Mouse (Mus musculus) pancreas, adult 10 weeks (tissue): ENCODE results near the gene Inpp5e. TPM values are rescaled to one million over a fixed set of nuclear protein-coding genes. Genes with fewer than 3 reads are reported as not detected.

ENCODE experiments used
- polyA plus RNA-seq: library from polyadenylated mRNA; stranded (reverse); fragments of 350-450 nt; fragmentation: Illumina TruSeq; extraction: RNeasy Lipid Tissue Mini Kit (QIAGEN cat#74804); gene quantifications from one replicate; pipeline ENCODE4 v1.2.3, GENCODE M21; 2015; ENCODE audit warnings: low read depth, low replicate concordance; ENCODE audit not compliant: insufficient read depth

Gene Inpp5e
- polyA plus RNA-seq, result 4.4 TPM

DNA sequence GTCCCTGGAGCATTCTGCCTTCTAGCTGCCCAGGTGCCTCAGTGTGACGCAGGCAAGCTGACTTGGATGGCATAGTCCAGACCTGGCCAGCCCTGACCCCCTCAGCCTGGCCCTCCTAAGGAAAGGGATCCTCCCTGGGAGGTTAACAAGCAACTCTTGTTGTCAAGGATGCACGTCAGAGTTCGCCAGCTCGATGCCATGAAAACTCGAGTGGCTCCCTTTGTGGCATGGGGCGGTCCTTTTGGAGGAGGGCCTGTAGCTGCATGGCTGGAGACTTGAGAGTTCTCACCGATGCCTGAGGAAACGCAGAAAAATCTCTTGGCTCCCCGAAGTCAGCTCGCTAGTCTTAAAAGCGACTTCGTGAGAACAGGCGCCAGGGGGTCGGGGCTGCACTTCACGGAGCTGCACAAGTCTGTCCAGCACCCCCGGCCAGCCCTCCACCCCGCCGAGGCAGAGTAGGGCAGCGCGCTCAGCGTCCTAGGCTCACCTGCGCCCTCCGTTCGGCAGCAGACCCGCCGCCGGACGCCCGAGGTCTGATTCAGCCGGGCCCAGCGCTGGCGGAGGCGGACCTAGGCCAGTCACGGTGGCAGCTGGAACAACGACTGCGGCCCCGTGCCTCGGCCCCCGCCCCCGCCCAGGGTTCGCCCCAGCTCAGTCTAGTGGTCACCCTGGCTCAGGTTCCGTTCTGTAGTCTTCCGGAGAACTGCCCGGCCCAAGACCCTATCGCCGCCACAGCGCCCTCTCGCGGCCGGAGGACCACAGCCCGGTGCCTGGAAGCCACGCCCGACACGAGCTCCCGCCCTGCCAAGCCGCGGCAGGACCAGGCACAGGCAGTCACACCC, at the start of gene Inpp5e:
Inpp5e (minus strand) TSS at position 689 of the 842 bp plus-strand sequence.

GRCm38 (mm10) chr2:26444946-26445665, 36.1 kb upstream of the Inpp5e start, which contains the start of gene Sec16a:
Gene Sec16a, minus strand, starts transcription at chr2:26445216.

DNA sequence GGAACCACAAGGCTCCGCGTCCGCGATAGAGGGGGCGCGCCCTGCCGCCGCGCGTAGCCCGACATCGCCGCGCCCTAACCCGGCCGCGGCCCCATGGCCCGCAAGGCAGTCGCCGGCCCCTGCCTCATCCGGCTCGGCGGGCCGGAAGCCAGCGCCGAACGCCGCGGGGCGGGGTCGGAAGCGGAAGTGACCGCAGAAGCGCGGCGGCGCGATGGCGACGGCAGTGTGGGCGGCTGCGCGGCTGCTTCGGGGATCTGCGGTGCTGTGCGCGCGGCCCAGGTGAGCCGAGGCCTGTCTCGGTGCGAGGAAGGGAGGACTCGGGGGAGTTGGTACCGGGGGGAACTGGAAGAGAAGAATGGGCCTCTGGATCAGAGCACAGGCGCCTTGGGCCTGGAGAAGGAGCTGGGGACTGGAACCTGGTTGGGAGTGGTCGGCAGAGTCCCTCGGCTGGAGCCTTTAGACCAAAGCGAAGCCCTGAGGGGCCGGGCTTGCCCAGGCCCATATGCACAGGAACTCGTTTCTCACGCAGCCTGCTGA, 19.8 kb downstream of the Inpp5e start, which contains the start of the genes Entr1 and Pmpca:
Entr1 (minus strand) TSS at position 163 of the 537 bp plus-strand sequence.
Pmpca (plus strand) TSS at position 186 of the 537 bp plus-strand sequence.

DNA sequence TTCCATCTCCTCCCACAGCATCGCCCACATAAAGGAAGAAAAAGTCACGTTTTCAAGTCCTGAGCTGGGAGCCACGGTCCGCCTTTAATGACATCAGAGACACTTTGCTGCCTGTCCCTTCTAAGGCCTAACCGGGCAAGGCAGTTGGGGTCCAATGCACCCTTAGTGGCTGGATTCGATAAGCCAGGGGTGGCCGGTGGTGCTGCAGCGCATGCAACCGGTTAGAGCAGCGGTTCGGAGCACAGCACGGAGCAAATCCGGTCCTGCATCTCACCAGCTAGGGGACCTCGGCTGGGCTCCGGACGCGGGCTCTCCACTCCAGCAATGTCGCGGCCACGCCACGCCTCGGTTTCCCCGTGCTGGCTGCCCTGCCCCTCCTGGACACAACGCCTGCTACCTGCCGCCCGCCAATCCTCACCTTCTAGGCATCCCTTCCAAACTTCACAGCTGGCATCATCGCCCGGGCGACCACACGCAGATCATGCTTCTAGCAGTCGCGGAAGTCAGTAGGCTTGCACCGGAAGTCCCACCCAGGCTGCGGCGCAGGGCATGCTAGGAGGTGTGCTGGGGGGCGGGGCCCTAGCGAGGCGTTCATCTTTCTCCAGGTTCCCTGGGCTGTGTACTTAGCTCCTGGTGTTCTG, 28.8 kb downstream of the Inpp5e start, which contains the start of gene Snapc4:
Snapc4 (minus strand) TSS at position 523 of the 641 bp plus-strand sequence.

DNA sequence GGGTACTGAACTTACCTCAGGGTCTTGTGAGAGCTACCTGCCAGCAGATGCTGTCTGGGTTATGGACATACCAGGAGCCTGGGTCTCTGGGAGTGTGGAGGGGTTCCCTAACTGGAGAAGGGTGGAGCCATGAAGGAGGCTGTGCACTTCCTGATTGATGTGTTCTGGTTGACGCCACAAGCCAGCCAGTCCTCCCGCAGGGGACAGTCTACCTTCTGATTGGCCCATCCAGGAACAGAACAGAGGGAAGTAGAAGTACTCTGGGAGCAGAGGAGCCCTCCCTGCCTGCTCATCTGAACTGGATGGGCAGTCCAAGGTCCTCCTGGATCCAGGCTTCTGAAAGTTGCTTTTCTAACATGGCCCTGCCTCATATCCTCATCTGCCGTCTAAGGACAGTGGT, 48.2 kb downstream of the Inpp5e start, which contains the start of gene Card9:
Card9 (minus strand) TSS at position 147 of the 400 bp plus-strand sequence.

GRCm38 (mm10) chr2:26351358-26352290, 57.4 kb downstream of the Inpp5e start, which contains the start of gene Dnlz:
Gene Dnlz, minus strand, starts transcription at chr2:26352110.

Other genes with a start within 250 kb of the Inpp5e start
- gene Lhx3, start 200.9 kb downstream of the Inpp5e start, polyA plus RNA-seq, result 0.55 TPM
- gene Qsox2, start 171.7 kb downstream of the Inpp5e start, polyA plus RNA-seq, result 15.2 TPM
- gene Ccdc187, start 114.6 kb downstream of the Inpp5e start, polyA plus RNA-seq, result 0.30 TPM
- 23.9 TPM for gene Gpsm1, start 93.7 kb downstream of the Inpp5e start, polyA plus RNA-seq
- gene Dnlz, start 57.1 kb downstream of the Inpp5e start, polyA plus RNA-seq, result 4.9 TPM
- 1.7 TPM for gene Card9, start 48.3 kb downstream of the Inpp5e start, polyA plus RNA-seq
- gene Snapc4, start 28.6 kb downstream of the Inpp5e start, polyA plus RNA-seq, result 22.5 TPM
- 38.2 TPM for gene Entr1, start 19.9 kb downstream of the Inpp5e start, polyA plus RNA-seq
- gene Pmpca, start 19.9 kb downstream of the Inpp5e start, polyA plus RNA-seq, result 14.2 TPM
- gene Sec16a, start 36.0 kb upstream of the Inpp5e start, polyA plus RNA-seq, result 18.6 TPM
- 9.8 TPM for gene Notch1, start 107.5 kb upstream of the Inpp5e start, polyA plus RNA-seq
- 141 TPM for gene Egfl7, start 170.8 kb upstream of the Inpp5e start, polyA plus RNA-seq
- not detected for gene Gm20532, start 177.4 kb upstream of the Inpp5e start, polyA plus RNA-seq
- 12.9 TPM for gene Agpat2, start 195.2 kb upstream of the Inpp5e start, polyA plus RNA-seq
- gene Fam69b, start 219.3 kb upstream of the Inpp5e start, polyA plus RNA-seq, result 1.4 TPM